In genomic region chr7:112684626-112685561, GRCm38 (mm10) we compare ENCODE assay signal across 9 mouse cellular contexts. TPM values are rescaled to one million over a fixed set of nuclear protein-coding genes. Genes with fewer than 3 reads are reported as not detected.
A peak's percentile ranks its signal among the peaks of the same experiment; 100 is the strongest.
DNase-seq lines count a peak whose midpoint lies in the region; ATAC-seq and TF ChIP-seq lines count a peak whose summit lies in the region.
"Had no signal": no experiment of that assay in that cellular context is flagged by ENCODE, and none has a peak within 500 bp of the region (broad histone marks: within the 10 kb centered on the region; RNA-seq: fewer than 3 reads in every experiment).

No protein-coding gene starts in this region.

- H3K4me2 ChIP-seq in kidney, embryonic 14.5 days (replicated peaks; ENCODE audit: low read depth, low read length), result peak overlapping the region; percentile 4; the same call in 1 of the 2 replicates
- peak overlapping the region; percentile 45 for H3K4me2 ChIP-seq in forebrain, embryonic 11.5 days (ENCODE audit: low read depth, low read length, severe bottlenecking)
- no peak overlapping the region; the same call in 1 of the 2 replicates for H3K4me2 ChIP-seq in lung, postnatal 0 days (replicated peaks; ENCODE audit: low read depth, low read length)

- intact Hi-C loops in heart, postnatal 14 days (cut with DNase I), result loop anchor here (2.0 to 5.0 kb wide), 2 partner anchors 36 to 77 kb away; no protein-coding TSS in a partner anchor

- no peaks in the 10 kb centered on the region for H3K9me3 ChIP-seq in kidney, embryonic 14.5 days (ENCODE audit: control insufficient read depth, low read length)
- no peaks in the 10 kb centered on the region for H3K9me3 ChIP-seq in forebrain, embryonic 11.5 days (ENCODE audit: control insufficient read depth, low read length)
- no peaks in the 10 kb centered on the region for H3K9me3 ChIP-seq in lung, postnatal 0 days (ENCODE audit: low read length)

- no peak for DNase-seq in kidney, adult 2 months
- peak; percentile 72 for DNase-seq in forebrain, embryonic 11.5 days (ENCODE audit: low spot score)
- peak; percentile 57 to 63 for DNase-seq in heart, postnatal 14 days
- DNase-seq in lung, postnatal 0 days (ENCODE audit: low spot score), result peak; percentile 54
- no peak for DNase-seq in frontal cortex, postnatal 10 days (ENCODE audit: low spot score in 2 of 2)
- DNase-seq in adipocyte (ENCODE audit: low spot score), result no peak

- TF ChIP-seq POLR2A in kidney, adult 2 months (IDR thresholded peaks at IDR 0.05; ENCODE audit: low read depth, low read length), result no peak

- no peak for ATAC-seq in kidney, embryonic 14.5 days (ENCODE audit: low FRiP score, low TSS enrichment)
- ATAC-seq in forebrain, embryonic 11.5 days (replicated peaks; ENCODE audit: low FRiP score), result peak; percentile 60
- ATAC-seq in lung, postnatal 0 days, result no peak
- ATAC-seq in frontal cortex, adult (ENCODE audit: low TSS enrichment), result no peak

- H3K4me1 ChIP-seq in kidney, embryonic 14.5 days (ENCODE audit: control insufficient read depth, insufficient read depth, low read length), result peaks cover 57% of the 10 kb centered on the region
- H3K4me1 ChIP-seq in kidney, adult 2 months (ENCODE audit: control insufficient read depth, insufficient read depth, low read length), result peaks cover 23% of the 10 kb centered on the region
- H3K4me1 ChIP-seq in forebrain, embryonic 11.5 days (replicated peaks; ENCODE audit: control insufficient read depth, insufficient read depth, low read length), result peaks cover 39% of the 10 kb centered on the region
- peaks cover 20% of the 10 kb centered on the region for H3K4me1 ChIP-seq in lung, postnatal 0 days (ENCODE audit: insufficient read depth, low read depth, low read length)

- no peaks in the 10 kb centered on the region for H3K36me3 ChIP-seq in kidney, embryonic 14.5 days (ENCODE audit: control insufficient read depth, insufficient read depth, low read length)
- no peaks in the 10 kb centered on the region for H3K36me3 ChIP-seq in kidney, adult 2 months (ENCODE audit: control insufficient read depth, insufficient read depth, low read length)
- H3K36me3 ChIP-seq in forebrain, embryonic 11.5 days (ENCODE audit: control insufficient read depth, insufficient read depth, low read length), result no peaks in the 10 kb centered on the region
- no peaks in the 10 kb centered on the region for H3K36me3 ChIP-seq in lung, postnatal 0 days (ENCODE audit: insufficient read depth, low read length)

- no peak overlapping the region for H3K4me3 ChIP-seq in kidney, embryonic 14.5 days (ENCODE audit: low read length)
- H3K4me3 ChIP-seq in kidney, adult 2 months (ENCODE audit: insufficient read depth, low read depth, low read length), result no peak overlapping the region
- H3K4me3 ChIP-seq in forebrain, embryonic 11.5 days (ENCODE audit: low read depth, low read length), result peak overlapping the region; percentile 10
- H3K4me3 ChIP-seq in lung, postnatal 0 days (ENCODE audit: low read depth, low read length), result no peak overlapping the region

- WGBS in kidney, embryonic 14.5 days, result 22% methylated on average over 23 of the region's 23 CpGs
- WGBS in kidney, adult 2 months, result 74% methylated on average over 23 of the region's 23 CpGs
- WGBS in forebrain, embryonic 11.5 days, result 4% methylated on average over 23 of the region's 23 CpGs
- 19% methylated on average over 23 of the region's 23 CpGs for WGBS in lung, postnatal 0 days

- H3K9ac ChIP-seq in kidney, embryonic 14.5 days (ENCODE audit: low read depth, low read length), result no peak overlapping the region
- H3K9ac ChIP-seq in forebrain, embryonic 11.5 days (ENCODE audit: low read length), result no peak overlapping the region; the same call in 1 of the 2 replicates
- no peak overlapping the region for H3K9ac ChIP-seq in lung, postnatal 0 days (replicated peaks; ENCODE audit: low read depth)

- no peak overlapping the region for H3K27ac ChIP-seq in kidney, embryonic 14.5 days (ENCODE audit: low read depth, low read length)
- H3K27ac ChIP-seq in kidney, adult 2 months (ENCODE audit: insufficient read depth, low read depth, low read length), result no peak overlapping the region
- peak overlapping the region; percentile 67 for H3K27ac ChIP-seq in forebrain, embryonic 11.5 days (ENCODE audit: low read depth, low read length)
- H3K27ac ChIP-seq in lung, postnatal 0 days (ENCODE audit: low read length), result no peak overlapping the region

- no peak for TF ChIP-seq EP300 in lung, postnatal 0 days (IDR thresholded peaks at IDR 0.05)

- TF ChIP-seq CTCF in kidney, adult 2 months (conservative IDR thresholded peaks at IDR 0.05; ENCODE audit: insufficient read depth, insufficient read length, low read depth, low read length), result no peak
- TF ChIP-seq CTCF in lung, postnatal 0 days (IDR thresholded peaks at IDR 0.05), result no peak

- H3K27me3 ChIP-seq in kidney, embryonic 14.5 days (ENCODE audit: control insufficient read depth, insufficient read depth, low read length), result no peaks in the 10 kb centered on the region
- H3K27me3 ChIP-seq in kidney, adult 2 months (replicated peaks; ENCODE audit: control insufficient read depth, insufficient read depth, low read length), result no peaks in the 10 kb centered on the region
- no peaks in the 10 kb centered on the region for H3K27me3 ChIP-seq in forebrain, embryonic 11.5 days (ENCODE audit: control insufficient read depth, insufficient read depth, low read length)
- H3K27me3 ChIP-seq in lung, postnatal 0 days (replicated peaks; ENCODE audit: insufficient read depth, low read length), result no peaks in the 10 kb centered on the region

RNA-seq across cellular contexts. Expression of gene Tead1, which starts 5.8 kb away (rescaled TPM):
- polyA plus RNA-seq in kidney, embryonic 14.5 days (2014; fragmentation: Nextera tagmentation; extraction: Ambion mirVana), result 30.1 and 36.8 TPM in 2 replicates
- 14.7 TPM in 2 replicates for polyA plus RNA-seq in kidney, adult 2 months (2012; rRNA removed)
- 17.9 and 24.9 TPM in 2 replicates for polyA plus RNA-seq in forebrain, embryonic 11.5 days (2014; fragmentation: Nextera tagmentation; extraction: Ambion mirVana)
- total RNA-seq in heart, postnatal 14 days (2021), result 100 to 1,000 TPM; 147 to 154 TPM
- 23.0 and 28.8 TPM in 2 replicates for polyA plus RNA-seq in lung, postnatal 0 days (2015; fragmentation: Nextera tagmentation; extraction: Ambion mirVana)
- total RNA-seq: common myeloid progenitor, adult 5-6 weeks had no signal

Comparison
In these comparisons a context has a peak if more than half of its experiments do, and no peak if none do; other contexts are left out.
1. DNase-seq: peak in forebrain, embryonic 11.5 days (single experiment), heart, postnatal 14 days (2 of 2) and lung, postnatal 0 days (single experiment); none in kidney, adult 2 months (single experiment), frontal cortex, postnatal 10 days (0 of 2) and adipocyte (single experiment).